Mouse (Mus musculus) B cell, adult 2 months (primary cell): ENCODE data around the gene Kcnk12.
A peak's percentile ranks its signal among the peaks of the same experiment; 100 is the strongest.

ENCODE experiments used
- DNase-seq, 2 experiments: peaks; one replicate each; pipeline ENCODE4 v3.0.0; 2022

The Kcnk12 gene

DNA sequence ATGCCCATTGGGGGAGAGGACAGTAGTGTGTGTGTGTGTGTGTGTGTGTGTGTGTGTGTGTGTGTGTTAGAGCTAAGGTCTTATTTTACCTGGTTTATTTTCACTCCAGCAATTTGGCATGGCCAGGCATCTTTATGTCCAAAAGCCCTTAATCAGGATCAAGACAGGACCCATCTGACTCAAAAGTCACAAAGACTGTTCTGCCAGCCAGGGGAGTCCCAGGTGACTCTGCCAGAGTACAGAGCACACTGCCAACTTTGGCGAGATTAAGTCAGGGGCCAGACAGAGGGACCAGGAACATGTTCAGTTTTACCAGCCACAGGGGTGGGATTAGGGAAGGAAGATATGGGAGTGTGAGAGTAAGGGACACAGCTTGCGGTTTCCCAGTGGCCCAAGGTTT lies 12.9 kb downstream of the Kcnk12 start:
- DNase-seq: no peak

DNA sequence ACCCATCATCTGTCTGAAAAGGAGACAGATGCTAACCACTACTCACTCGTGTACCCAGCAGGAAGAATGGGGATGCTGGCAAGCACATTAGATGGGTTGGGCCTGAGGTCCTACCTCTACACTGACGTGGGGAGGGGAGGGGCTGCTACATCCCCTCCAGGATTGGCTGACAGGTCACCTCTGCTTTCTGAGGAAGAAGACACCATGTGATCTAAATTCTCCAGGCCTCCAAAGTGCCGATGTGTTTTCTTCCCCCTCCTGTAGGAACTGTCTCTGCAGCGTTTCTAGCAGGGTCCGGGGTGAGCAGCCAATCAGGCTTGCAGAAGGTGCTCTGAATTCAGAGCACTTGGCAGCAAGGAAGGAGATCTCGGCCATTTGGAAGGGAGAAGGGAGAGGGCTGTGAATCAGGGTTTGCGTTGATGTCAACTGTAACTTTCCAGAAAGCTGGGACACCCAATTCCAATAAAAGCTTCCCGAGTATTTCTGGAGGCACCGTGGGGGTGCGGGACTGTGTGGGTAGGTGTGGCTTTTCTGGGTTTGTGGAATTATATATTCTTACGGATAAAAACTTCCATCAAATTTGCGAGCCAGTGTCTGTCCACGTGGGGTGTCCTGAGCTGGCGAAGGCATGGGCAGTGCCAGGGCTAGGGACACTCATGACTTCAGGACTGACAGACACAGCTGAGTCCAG lies 13.5 kb downstream of the Kcnk12 start:
- no peak for DNase-seq

DNA sequence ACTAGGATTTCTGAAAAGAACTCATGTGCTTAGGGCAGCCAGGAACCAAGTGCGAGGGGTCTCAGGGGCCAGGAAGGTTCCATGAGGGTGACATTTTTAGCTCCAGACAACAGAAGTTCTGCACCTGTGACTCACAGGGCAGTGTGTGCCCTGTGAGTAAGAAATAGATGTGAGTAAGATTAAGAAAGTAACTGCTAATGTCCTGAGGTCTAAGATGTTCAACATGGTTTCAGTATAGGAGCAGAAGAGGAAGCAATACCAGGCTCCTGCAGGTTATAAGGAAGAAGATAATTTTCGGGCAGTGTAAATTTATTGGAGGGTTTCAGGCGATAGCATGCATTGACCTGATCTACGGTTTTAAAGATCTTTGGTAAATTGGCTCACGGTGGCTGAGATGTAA lies 16.6 kb downstream of the Kcnk12 start:
- DNase-seq: no peak

DNA sequence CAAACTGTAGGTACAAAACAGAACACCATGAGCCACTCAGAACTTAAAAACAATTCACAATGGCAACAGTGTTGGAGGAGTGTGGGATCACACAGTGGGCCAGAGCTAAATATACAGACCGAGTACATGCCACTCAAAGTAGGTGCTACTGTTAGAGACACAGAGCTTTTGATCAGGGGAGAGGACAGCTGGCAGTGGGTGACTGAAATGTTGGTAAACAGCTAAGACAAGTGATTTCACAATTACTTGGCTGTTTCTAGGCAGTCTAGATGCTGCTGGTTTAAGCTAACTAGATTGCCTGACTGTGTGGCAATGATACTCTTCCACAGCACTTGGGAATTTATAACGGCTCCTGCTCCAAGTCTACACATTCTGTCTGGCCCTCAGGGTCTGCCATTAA lies 17.6 kb downstream of the Kcnk12 start:
- no peak for DNase-seq

DNA sequence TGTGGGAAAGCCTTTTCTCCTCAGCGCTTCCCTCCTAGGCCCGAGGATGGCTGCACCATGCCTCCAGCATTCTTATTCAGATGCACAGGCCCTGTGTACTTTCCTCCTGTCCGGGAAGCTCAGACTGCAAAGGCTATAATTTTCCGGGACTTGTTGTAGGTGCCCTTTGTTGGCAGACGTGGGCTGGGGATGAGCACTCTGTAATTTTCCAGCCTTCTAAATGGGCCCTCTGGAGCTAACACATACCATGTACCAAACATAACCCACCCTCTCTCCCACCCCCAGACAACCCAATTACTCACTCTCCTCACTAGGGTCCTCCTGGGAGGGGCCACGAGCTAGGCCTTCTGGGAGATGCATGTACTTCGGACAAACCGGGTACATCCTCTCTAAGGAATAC lies 22.8 kb downstream of the Kcnk12 start:
- no peak for DNase-seq

DNA sequence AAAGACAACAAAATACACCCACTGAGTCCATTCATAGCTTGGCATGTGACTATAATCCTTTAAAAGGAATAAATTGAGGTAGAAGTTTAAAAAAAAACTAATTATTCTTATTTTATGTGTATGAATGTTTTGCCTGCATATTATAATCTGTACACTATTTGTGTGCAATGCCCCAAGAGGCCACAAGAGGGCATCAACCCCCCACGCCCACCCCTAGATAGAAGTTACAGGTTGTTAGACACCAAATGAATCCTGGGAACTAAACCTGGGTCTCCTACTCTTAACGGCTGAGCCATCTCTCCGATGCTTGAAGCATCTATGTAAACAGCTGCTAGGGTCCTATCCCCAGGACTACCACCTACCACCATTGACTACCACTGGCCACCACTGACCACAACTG lies 24.6 kb downstream of the Kcnk12 start:
- peak; percentile 8 to 21 for DNase-seq

DNA sequence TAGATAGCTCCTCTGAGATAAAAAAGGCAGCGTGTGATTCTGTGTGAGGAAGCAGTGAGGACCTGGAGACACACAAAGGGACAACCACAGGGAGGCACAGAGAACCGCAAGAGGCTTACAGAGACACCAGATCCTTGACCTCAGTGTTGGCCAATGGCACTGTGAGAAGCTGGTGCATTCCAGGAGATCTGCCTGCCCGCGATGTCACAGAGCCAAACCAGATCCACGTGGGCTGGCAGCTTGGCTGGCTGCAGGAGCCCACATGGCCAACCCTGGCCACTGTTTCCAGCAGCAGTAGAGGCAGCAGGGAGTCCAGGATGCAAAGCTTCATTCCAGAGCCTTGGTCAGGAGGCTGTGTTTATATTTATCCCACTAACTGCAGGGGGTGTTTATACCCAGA lies 27.0 kb downstream of the Kcnk12 start:
- no peak for DNase-seq

DNA sequence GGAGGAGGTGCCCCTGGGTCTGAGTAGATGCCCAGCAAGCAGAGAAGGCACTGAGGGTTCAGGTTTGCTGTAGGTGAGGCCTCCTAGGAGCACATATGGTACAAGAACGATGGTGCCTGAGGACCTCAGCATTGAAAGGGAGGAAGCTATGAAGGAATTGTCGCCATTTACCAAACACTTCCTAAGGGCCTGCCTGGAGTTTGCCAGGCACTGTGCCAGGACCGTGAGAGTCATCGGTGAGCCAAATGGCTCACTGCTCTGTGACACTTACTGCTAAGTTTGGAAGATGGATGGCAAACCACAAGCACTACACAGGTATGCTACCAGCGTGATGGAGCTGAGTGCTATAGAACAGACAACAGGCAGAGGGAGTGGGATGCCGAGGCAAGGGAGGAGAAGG lies 30.9 kb downstream of the Kcnk12 start:
- no peak for DNase-seq

DNA sequence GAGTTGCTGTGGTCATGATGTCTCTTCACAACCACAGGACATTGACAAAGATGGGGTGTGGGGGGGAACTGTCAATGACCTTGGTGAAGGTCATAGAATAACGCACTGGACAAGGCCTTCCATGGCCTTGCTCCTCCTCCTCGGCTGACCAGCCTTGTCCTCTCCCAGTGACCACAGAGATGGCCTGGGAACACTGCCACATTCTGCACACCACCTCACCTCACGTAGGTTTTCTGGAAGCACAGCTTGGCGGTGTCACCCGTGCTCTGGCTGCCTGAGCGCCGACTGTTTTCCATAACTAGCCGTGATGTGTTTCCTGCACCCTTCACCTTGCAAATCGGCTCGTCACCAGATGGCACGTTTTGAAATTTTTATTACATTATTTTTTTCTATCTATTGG lies 32.8 kb downstream of the Kcnk12 start:
- no peak for DNase-seq

DNA sequence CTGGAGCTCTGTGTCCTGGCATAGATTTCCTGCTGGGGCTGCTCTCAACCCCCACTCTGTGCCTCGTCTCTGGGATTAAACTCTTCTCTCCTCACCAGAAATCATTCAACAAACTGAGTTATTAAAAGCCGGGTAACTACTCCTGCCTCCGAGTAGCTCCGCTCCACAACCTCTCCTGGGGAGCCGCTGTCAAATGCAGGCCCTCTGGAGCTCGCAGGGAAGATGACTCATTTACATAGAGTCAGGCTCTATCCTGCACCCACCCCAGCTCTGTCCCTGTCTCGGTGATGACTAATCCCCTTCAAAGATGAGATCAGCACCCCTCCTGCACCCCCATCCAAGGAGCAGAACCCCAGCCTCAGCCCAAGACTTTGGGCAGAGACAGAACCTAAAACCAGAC lies 34.6 kb downstream of the Kcnk12 start:
- DNase-seq: no peak

DNA sequence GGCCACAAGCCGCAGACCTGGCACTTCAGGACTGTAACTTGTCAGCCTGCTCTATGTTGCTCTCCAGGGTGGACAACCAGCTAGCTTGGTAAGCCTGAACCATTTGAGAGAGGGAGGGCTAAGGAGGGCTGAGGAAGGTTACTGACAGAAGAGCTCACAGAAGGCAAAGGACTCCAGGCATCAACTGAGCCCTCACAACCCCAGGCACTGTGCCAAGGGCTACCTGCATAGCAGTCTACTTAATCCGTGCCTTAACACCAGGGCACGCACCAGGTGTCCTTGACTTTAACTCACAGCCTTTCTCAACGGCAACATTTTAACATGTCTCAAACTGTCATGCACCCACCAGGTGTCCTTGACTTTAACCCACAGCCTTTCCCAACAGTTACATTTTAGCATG lies 37.5 kb downstream of the Kcnk12 start:
- DNase-seq: no peak

DNA sequence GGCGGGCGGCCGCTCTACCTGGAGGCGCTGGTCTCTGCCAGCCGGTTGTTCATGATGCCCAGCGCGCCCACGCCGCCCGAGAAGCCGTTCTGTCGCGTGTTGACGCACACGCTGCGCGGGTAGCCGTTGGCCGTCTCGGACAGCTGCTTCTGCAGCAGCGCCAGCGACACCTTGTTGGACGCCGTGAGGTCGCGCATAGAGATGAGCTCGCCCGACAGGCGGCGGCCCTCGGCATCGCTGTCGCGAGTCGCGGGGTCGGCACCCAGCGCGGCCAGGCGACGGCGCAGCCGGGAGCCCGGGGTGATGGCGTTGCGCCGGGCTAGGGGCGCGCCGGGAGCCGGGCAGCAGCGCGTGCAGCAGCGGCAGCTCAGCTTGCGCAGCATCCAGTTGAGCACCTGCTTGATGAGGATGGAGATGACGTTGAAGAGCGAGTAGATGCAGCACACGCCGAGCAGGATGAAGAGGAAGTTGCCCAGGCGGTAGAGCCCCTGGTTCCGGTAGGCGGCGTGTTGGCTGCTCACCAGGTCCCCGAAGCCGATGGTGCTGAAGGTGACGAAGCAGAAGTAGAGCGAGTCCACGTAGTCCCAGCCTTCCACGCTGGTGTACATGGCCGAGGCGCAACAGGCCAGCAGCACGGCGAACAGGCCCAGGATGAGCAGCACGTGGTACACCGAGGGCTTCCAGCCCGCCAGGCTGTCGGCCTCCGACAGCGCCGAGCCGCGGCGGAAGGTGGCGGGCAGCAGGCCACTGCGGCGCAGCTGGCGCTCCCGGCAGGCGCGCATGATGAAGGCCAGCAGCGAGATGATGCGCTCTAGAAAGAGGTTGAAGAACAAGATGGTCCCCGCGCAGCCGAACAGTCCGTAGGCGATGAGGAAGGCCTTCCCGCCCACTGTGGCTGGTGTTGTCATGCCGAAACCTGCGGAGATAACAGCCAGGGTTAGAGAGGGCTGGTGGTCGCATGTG lies 51.6 kb downstream of the Kcnk12 start:
- DNase-seq: peak; percentile 58

DNA sequence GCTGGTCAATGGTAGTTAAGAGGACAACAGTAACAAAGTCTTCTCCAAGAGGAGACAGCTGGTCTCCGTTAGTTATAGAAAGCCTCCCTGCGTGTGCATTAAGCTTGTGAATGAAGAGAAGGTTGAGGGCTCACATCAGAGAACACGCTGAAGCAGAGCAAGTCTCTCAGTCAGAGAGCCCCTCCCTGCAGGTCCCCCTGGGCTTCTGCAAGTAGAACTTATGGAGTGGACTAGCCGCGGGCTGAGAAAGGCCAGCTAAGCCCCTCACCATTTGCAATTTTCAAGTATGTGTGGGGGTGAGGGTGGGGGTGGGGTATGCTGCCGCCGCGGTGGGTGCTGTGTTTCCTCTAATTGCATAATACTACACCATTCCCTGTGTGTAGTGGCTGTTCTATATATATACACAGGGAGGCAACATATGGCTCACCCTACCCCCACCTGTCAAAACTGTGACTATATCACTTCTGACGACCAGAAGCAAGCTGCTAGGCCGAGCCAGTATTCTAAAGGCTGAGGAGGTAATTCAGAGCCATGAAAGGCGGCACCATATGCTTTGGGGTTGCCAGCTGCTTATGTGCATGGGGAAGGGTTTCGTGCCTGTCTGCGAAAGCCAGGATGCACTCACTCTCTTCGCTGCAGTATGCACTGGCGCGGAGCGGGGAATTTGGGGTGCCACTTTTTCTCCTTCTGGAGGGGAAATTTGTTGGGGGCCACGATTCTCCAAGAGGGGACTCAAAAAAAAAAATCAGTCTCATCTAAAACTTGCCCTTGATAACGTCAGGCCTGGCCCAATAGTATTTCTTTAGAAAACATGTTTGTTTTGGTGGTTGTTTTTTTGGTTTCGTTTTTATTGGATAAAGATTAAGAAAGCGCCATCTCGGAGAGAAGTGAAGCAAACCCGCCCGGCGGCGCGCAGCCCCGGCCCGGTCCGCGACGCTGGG lies 52.5 kb downstream of the Kcnk12 start:
- DNase-seq: no peak

DNA sequence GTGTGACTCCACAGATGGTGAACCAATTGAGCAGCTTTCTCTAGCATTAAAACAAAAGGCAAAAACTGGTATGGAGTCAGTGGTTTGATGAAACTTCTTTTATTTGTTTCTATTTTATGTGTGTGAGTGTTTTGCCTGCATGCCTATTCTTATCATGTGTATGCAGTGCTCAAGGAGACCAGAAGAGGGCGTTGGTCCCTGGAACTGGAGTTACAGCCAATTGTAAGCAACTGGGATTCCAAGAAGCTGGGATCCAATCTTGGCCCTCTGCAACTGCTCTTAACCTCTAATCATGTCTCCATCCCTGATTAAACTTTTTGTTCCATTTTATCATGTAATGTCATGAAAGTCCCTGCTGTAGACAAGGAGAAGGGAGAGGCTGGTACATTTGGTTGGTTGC lies 58.0 kb downstream of the Kcnk12 start:
- DNase-seq: no peak

DNA sequence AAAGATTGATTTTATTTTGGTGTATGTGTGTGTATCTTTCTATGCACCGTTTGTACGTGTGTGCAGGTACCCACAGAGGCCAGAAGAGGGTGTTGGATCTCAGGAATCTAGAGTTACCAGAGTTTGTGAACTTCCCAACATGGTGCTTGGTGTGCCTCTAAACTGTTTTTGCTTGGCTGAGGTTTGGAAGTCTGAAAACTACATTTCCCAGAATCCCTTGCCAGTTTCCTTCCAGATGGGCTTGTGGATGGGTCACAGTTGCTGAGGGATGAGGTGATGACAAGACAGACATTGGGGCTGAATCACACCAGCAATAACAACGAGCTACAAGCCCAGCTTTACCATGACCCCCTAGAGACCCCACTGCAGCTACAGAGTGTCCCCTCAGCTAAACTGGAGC lies 60.6 kb downstream of the Kcnk12 start:
- no peak for DNase-seq

DNA sequence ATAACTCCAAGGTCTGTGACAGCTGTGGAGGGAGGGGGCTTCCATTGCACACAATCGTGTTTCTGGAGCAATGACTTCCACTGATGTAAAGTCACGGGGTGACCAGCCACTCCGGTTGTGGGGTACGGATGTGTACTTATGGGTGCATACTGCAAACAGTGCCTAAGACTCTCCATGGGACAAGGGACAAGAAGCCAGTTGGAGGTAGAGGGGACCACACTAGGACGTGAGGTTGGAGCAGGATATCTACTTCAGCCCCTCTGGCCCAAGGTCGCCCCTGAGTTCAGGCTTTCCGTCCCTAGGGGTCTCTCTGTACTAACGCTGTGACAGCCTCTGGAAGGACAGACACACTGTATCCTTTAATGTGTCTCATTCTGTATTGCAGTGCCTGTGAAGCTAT lies 63.3 kb downstream of the Kcnk12 start:
- no peak for DNase-seq

DNA sequence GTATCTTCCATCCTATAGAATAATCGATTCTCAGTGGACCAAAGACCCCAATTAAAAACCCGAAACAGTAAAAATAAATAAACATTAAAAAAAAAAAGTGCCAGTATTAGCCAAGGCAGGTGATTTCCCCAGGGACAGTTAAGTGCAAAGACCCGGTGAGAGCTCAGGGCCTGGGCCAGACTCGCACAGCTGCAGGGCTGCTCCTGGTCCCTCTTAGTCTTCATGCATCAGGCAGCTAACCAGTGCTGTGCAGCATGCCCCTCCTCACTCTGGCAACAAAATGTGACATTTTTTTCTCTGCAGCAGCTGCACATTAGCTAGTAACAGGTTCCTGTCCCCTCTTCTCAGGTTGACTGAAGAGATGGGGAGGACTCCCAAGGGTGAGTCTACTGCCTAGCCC lies 65.8 kb downstream of the Kcnk12 start:
- DNase-seq: no peak

DNA sequence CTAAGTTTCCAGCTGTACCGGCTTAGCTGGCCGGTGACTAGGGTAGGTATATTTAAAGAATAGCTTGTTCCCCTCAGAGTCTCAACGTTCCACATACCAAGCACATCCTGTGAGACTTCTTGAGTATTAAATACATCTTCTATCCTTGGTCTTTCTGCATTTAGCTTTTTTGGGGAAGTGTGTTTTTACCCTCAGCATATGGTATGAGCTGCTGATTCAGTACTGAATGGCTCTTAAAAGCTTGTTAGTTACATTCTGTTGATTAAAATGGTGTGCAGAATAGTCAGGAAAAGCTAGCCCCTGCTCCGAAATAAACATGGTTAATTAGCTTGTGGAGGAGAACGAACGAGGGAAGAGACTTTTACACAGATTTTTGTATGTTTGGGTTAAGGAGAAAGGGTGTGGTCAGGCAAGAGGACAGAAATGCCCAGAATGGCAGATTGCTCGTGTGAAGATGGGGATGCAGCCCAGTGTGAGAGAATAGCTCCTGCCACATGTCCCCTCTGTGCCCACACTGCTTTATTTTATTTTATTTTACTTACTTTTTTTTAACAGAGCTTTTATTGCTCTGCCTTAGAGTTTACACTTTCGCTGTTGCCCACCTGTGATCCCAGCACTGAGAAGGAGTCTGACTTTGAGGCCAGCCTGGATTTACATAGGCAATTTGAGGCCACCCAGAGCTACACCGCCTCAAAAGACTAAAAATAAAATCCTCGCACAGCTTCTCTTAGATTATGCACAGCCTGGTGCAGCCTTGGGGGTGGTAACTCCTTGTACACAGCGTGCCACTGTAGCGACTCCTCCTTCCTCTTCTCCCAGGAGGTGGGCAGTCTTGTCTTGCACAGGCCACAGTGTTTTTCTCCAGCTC lies 71.1 kb downstream of the Kcnk12 start:
- no peak for DNase-seq

DNA sequence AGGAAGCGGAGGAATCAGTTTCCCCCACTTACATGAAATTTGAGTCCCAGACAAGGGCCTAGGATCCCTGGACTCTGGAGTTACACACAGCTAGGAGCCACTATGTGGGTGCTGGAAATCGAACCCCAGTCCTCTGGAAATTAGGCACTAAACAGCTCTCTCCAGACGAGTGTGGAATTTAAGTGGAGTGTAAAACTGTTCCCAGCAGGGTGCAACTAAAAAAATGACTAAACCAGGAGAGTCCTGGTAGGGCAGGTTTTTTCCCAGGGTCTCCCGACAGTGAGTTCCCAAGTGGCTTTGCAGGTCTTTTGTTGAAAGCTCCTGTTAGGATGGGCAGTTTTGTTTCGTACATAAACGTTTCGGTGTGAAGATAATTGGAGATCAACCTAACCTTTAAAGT lies 73.1 kb downstream of the Kcnk12 start:
- DNase-seq: no peak

DNA sequence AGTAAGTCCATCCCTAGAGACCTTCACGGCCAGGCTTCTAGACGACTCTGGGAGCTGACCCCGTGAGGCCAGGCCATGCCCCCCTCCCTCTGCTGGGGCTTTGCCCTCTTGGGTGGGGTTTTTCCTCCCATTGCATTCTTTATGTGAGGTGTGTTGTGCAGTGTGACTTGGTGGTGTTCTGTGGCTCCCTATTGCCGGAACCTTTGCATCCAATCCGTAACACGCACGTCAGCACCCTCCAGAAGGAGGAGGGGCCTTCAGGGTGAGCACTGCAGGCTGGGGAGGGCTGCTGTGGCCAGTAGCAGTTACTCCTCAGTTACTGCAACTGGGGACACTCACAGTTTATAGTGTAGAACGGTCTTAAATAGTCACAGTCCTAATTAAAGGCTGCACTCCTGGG lies 97.7 kb downstream of the Kcnk12 start:
- DNase-seq: no peak

DNA sequence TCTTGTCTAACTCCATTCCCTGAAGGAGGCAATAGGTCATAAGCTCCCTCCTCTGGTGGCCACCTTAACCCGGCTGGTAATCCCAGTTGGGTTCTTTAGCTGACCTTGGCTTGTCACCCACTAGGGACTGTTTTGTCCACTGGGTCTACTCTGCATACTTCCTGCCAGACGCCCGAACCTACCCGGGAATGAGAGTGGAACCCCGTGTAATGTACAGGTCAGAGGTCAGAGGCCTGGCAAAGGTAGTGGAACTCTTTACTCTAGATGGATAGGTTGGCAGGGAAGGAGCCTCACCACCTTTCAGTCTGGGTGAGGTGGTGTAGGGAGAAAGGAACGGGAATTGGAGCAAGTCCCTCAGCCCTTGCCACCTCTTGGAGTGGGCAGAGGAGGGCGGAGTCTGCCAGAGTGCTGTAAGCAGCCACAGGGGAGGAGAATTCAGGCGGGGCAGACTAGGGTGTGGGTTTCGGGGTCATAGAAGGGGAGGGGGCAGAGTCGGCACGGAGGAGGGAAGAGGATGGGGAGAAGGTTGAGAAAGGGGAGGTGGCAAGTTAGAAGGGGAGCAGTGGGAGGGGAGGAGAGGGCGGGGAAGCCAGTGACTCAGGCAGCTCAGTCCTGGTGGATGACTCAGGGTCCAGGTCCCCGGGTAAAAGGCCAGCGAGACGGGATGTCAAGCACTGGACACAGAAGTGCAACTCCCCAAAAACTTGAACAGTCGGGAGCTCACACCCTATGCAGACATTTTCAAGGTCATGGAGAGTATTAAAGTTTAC lies 98.6 kb downstream of the Kcnk12 start:
- DNase-seq: no peak
